Mouse (Mus musculus): ENCODE results near the gene Zfp367.

DNA sequence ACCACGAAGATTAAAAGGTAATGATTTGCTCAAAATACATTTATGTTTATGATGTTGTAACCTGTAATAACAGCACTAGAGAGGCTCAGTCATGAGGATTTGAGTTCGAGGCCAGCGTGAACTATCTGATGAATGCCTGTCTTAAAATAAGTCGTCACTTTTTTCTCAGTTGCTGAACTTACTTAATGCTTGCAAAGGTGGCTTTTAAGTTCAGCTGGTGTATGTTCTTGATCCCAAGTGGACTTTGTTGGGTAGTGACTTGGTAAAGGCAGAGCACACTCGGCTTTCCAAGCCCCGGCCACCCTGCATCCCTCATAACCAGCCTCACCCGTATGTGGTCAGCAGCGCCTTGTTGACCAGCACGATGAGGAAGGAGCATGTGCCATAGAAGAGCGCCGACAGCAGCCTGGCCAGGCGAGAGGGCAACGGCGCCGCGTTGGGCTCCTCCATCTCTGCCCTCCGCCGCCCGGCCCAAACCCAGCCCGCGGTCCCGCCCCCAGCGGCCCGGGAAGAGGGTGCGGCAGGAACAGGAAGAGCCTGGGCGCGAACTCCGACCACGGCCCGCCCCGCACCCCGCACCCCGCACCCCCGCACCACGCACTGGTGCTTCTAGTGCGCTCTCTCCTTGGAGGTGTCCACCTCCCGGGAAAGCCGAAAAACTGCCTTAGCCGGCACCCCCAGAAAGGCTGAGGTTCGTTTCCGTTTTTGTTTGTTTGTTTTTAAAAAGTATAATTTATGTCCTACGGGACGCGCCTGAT is 24.0 kb downstream of the Zfp367 start, which contains the start of gene Slc35d2:
- TF ChIP-seq CTCF (IDR thresholded peaks at IDR 0.05; ENCODE audit: low read depth, low read length): no peak
- no peak for TF ChIP-seq GATA1 (IDR thresholded peaks at IDR 0.05; ENCODE audit: borderline replicate concordance, low read length)
- TF ChIP-seq POLR2AphosphoS5 (IDR thresholded peaks at IDR 0.05; ENCODE audit: insufficient replicate concordance, low read depth, low read length): no peak
- no peak for TF ChIP-seq GATA2 (IDR thresholded peaks at IDR 0.05; ENCODE audit: borderline replicate concordance, low read depth, low read length)

Data from G1E (cell line).